Mouse (Mus musculus): ENCODE results near the gene Oas1e.

GRCm38 (mm10) chr5:120779922-120780321, 15.4 kb downstream of the Oas1e start:
- TF ChIP-seq CTCF (IDR thresholded peaks at IDR 0.05; ENCODE audit: insufficient read depth, low read depth, low read length) (no peak), POLR2A (IDR thresholded peaks at IDR 0.05; ENCODE audit: insufficient read depth, low read depth, low read length) (no peak)

Measured in olfactory bulb, adult 2 months (tissue).